Mouse (Mus musculus): Measurements from ENCODE around the gene Bola2. TPM values are rescaled to one million over a fixed set of nuclear protein-coding genes. Genes with fewer than 3 reads are reported as not detected.

The Bola2 gene
- polyA plus RNA-seq, 1 experiment from 2014 or later, result 151 TPM

GRCm38 (mm10) chr7:126746066-126746465 is 50.9 kb downstream of the Bola2 start:
- Histone ChIP-seq H3K36me3 (no peaks in the 10 kb centered on the region), H3K27ac (replicated peaks) (no peak overlapping the region), H3K4me2 (replicated peaks) (no peak overlapping the region), H3K9ac (replicated peaks) (no peak overlapping the region), H3K9me3 (no peaks in the 10 kb centered on the region), H3K27me3 (no peaks in the 10 kb centered on the region), H3K4me3 (no peak overlapping the region), H3K4me1 (no peaks in the 10 kb centered on the region)
- WGBS, result 92% methylated on average over 12 of the region's 12 CpGs
- ATAC-seq (ENCODE audit: low FRiP score, low read depth), result no peak

GRCm38 (mm10) chr7:126746798-126747197 is 51.6 kb downstream of the Bola2 start:
- Histone ChIP-seq H3K9me3 (no peaks in the 10 kb centered on the region), H3K27me3 (no peaks in the 10 kb centered on the region), H3K9ac (replicated peaks) (no peak overlapping the region), H3K4me3 (no peak overlapping the region), H3K4me1 (no peaks in the 10 kb centered on the region), H3K36me3 (no peaks in the 10 kb centered on the region), H3K4me2 (replicated peaks) (no peak overlapping the region), H3K27ac (replicated peaks) (no peak overlapping the region)
- 44% methylated on average over 6 of the region's 6 CpGs for WGBS
- ATAC-seq (ENCODE audit: low FRiP score, low read depth), result no peak

GRCm38 (mm10) chr7:126748824-126749223 is 53.6 kb downstream of the Bola2 start:
- Histone ChIP-seq H3K4me2 (replicated peaks) (no peak overlapping the region), H3K9ac (replicated peaks) (no peak overlapping the region), H3K36me3 (no peaks in the 10 kb centered on the region), H3K4me1 (no peaks in the 10 kb centered on the region), H3K9me3 (no peaks in the 10 kb centered on the region), H3K27me3 (no peaks in the 10 kb centered on the region), H3K27ac (replicated peaks) (no peak overlapping the region), H3K4me3 (no peak overlapping the region)
- no peak for ATAC-seq (ENCODE audit: low FRiP score, low read depth)
- 76% methylated on average over 7 of the region's 7 CpGs for WGBS

Other genes starting within 250 kb of the Bola2 start
- 0.57 and 0.58 TPM in 2 replicates for gene Atp2a1, start 232.3 kb upstream of the Bola2 start, polyA plus RNA-seq (2016; fragmentation: Nextera tagmentation; extraction: Ambion mirVana)
- gene Sh2b1, start 220.0 kb upstream of the Bola2 start, polyA plus RNA-seq (2016; fragmentation: Nextera tagmentation; extraction: Ambion mirVana), result 60.9 and 66.1 TPM in 2 replicates
- 115 and 119 TPM in 2 replicates for gene Tufm, start 208.0 kb upstream of the Bola2 start, polyA plus RNA-seq (2016; fragmentation: Nextera tagmentation; extraction: Ambion mirVana)
- 72.8 and 82.0 TPM in 2 replicates for gene Atxn2l, start 192.0 kb upstream of the Bola2 start, polyA plus RNA-seq (2016; fragmentation: Nextera tagmentation; extraction: Ambion mirVana)
- 200 and 222 TPM in 2 replicates for gene Eif3c, start 129.0 kb upstream of the Bola2 start, polyA plus RNA-seq (2016; fragmentation: Nextera tagmentation; extraction: Ambion mirVana)
- gene Apobr, start 110.5 kb upstream of the Bola2 start, polyA plus RNA-seq (2016; fragmentation: Nextera tagmentation; extraction: Ambion mirVana), result 0.27 and 0.63 TPM in 2 replicates
- 26.1 and 29.2 TPM in 2 replicates for gene Cln3, start 109.6 kb upstream of the Bola2 start, polyA plus RNA-seq (2016; fragmentation: Nextera tagmentation; extraction: Ambion mirVana)
- gene Il27, start 100.5 kb upstream of the Bola2 start, polyA plus RNA-seq (2016; fragmentation: Nextera tagmentation; extraction: Ambion mirVana), result not detected in 2 replicates
- gene Nupr1, start 64.5 kb upstream of the Bola2 start, polyA plus RNA-seq (2016; fragmentation: Nextera tagmentation; extraction: Ambion mirVana), result 4.4 and 7.9 TPM in 2 replicates
- 44.1 and 46.4 TPM in 2 replicates for gene Sgf29, start 46.1 kb upstream of the Bola2 start, polyA plus RNA-seq (2016; fragmentation: Nextera tagmentation; extraction: Ambion mirVana)
- 0.45 and 1.1 TPM in 2 replicates for gene Sult1a1, start 19.0 kb upstream of the Bola2 start, polyA plus RNA-seq (2016; fragmentation: Nextera tagmentation; extraction: Ambion mirVana)
- 16.6 and 19.1 TPM in 2 replicates for gene Slx1b, start 383 bp downstream of the Bola2 start, polyA plus RNA-seq (2016; fragmentation: Nextera tagmentation; extraction: Ambion mirVana)
- 60.8 and 65.9 TPM in 2 replicates for gene Coro1a, start 12.4 kb downstream of the Bola2 start, polyA plus RNA-seq (2016; fragmentation: Nextera tagmentation; extraction: Ambion mirVana)
- gene Mapk3, start 64.2 kb downstream of the Bola2 start, polyA plus RNA-seq (2016; fragmentation: Nextera tagmentation; extraction: Ambion mirVana), result 56.1 and 58.0 TPM in 2 replicates
- 2.0 and 2.4 TPM in 2 replicates for gene Gdpd3, start 70.9 kb downstream of the Bola2 start, polyA plus RNA-seq (2016; fragmentation: Nextera tagmentation; extraction: Ambion mirVana)
- 125 and 126 TPM in 2 replicates for gene Ypel3, start 81.6 kb downstream of the Bola2 start, polyA plus RNA-seq (2016; fragmentation: Nextera tagmentation; extraction: Ambion mirVana)
- 0.64 and 0.65 TPM in 2 replicates for gene Tbx6, start 86.1 kb downstream of the Bola2 start, polyA plus RNA-seq (2016; fragmentation: Nextera tagmentation; extraction: Ambion mirVana)
- 315 and 323 TPM in 2 replicates for gene Ppp4c, start 97.1 kb downstream of the Bola2 start, polyA plus RNA-seq (2016; fragmentation: Nextera tagmentation; extraction: Ambion mirVana)
- gene Fam57b, start 102.3 kb downstream of the Bola2 start, polyA plus RNA-seq (2016; fragmentation: Nextera tagmentation; extraction: Ambion mirVana), result 19.3 and 20.0 TPM in 2 replicates
- not detected in 2 replicates for gene 4930451I11Rik, start 136.2 kb downstream of the Bola2 start, polyA plus RNA-seq (2016; fragmentation: Nextera tagmentation; extraction: Ambion mirVana)
- gene Doc2a, start 152.0 kb downstream of the Bola2 start, polyA plus RNA-seq (2016; fragmentation: Nextera tagmentation; extraction: Ambion mirVana), result 6.3 and 7.7 TPM in 2 replicates
- 43.1 and 51.6 TPM in 2 replicates for gene Hirip3, start 166.6 kb downstream of the Bola2 start, polyA plus RNA-seq (2016; fragmentation: Nextera tagmentation; extraction: Ambion mirVana)
- 90.9 and 96.0 TPM in 2 replicates for gene Ino80e, start 167.0 kb downstream of the Bola2 start, polyA plus RNA-seq (2016; fragmentation: Nextera tagmentation; extraction: Ambion mirVana)
- 68.3 and 71.0 TPM in 2 replicates for gene Taok2, start 189.3 kb downstream of the Bola2 start, polyA plus RNA-seq (2016; fragmentation: Nextera tagmentation; extraction: Ambion mirVana)
- 32.7 and 36.5 TPM in 2 replicates for gene Tmem219, start 227.5 kb downstream of the Bola2 start, polyA plus RNA-seq (2016; fragmentation: Nextera tagmentation; extraction: Ambion mirVana)
- 50.5 and 53.7 TPM in 2 replicates for gene Kctd13, start 233.5 kb downstream of the Bola2 start, polyA plus RNA-seq (2016; fragmentation: Nextera tagmentation; extraction: Ambion mirVana)